Mouse (Mus musculus) embryo, embryonic 11 days (tissue): ENCODE measurements around the gene Bpifa6.

Source experiments
- DNase-seq: peaks from one replicate; pipeline ENCODE4 v3.0.0-alpha.2; 2015

The Bpifa6 gene

GRCm38 (mm10) chr2:154044743-154045142, 70.0 kb downstream of the Bpifa6 start:
- no peak for DNase-seq
